Mouse (Mus musculus) C2C12 (cell line): ENCODE measurements at regions not wholly inside any gene's neighbourhood (a gene's known extent, or its start where the extent isn't known, plus 50 kb on each side); places are given as distances from the start of the nearest gene placed in this dataset.
A peak's percentile ranks its signal among the peaks of the same experiment; 100 is the strongest.

ENCODE experiments used
- CEBPB ChIP-seq: IDR thresholded peaks from one replicate; pipeline ENCODE4 v1.6.1; 2011; ENCODE audit warnings: low read depth, mild to moderate bottlenecking, control low read depth, moderate library complexity
- CTCF ChIP-seq: IDR thresholded peaks from one replicate; pipeline ENCODE4 v1.5.1; 2011; ENCODE audit not compliant: control insufficient read depth, insufficient read depth, insufficient read length
- FOSL1 ChIP-seq: IDR thresholded peaks from one replicate; pipeline ENCODE4 v1.8.0; 2011; ENCODE audit warnings: mild to moderate bottlenecking, low read length; ENCODE audit not compliant: poor library complexity, insufficient read depth, severe bottlenecking
- MAX ChIP-seq: IDR thresholded peaks from one replicate; pipeline ENCODE4 v1.6.1; 2011; ENCODE audit warnings: mild to moderate bottlenecking, control low read depth
- MYOD1 ChIP-seq: IDR thresholded peaks from one replicate; pipeline ENCODE4 v1.6.1; 2011; ENCODE audit warnings: low read depth; ENCODE audit not compliant: control insufficient read depth, insufficient read length
- MYOG ChIP-seq: IDR thresholded peaks from one replicate; pipeline ENCODE4 v1.6.1; 2011; ENCODE audit not compliant: control insufficient read depth, insufficient read length; ENCODE audit errors: extremely low read depth
- USF1 ChIP-seq: IDR thresholded peaks from one replicate; pipeline ENCODE4 v1.6.1; 2011; ENCODE audit warnings: low read depth, mild to moderate bottlenecking, control low read depth, moderate library complexity

- TF ChIP-seq CTCF: no peak
- no peak for TF ChIP-seq MYOG
- peak; percentile 89 for TF ChIP-seq MYOD1
- TF ChIP-seq FOSL1: peak; percentile 59
- no peak for TF ChIP-seq USF1
- no peak for TF ChIP-seq MAX
- no peak for TF ChIP-seq CEBPB
Observed at GRCm38 (mm10) chr15:29686935-29687334, 485.5 kb upstream of the Ctnnd2 start.
